ENCODE assay signal across 8 mouse cellular contexts in the genomic region with DNA sequence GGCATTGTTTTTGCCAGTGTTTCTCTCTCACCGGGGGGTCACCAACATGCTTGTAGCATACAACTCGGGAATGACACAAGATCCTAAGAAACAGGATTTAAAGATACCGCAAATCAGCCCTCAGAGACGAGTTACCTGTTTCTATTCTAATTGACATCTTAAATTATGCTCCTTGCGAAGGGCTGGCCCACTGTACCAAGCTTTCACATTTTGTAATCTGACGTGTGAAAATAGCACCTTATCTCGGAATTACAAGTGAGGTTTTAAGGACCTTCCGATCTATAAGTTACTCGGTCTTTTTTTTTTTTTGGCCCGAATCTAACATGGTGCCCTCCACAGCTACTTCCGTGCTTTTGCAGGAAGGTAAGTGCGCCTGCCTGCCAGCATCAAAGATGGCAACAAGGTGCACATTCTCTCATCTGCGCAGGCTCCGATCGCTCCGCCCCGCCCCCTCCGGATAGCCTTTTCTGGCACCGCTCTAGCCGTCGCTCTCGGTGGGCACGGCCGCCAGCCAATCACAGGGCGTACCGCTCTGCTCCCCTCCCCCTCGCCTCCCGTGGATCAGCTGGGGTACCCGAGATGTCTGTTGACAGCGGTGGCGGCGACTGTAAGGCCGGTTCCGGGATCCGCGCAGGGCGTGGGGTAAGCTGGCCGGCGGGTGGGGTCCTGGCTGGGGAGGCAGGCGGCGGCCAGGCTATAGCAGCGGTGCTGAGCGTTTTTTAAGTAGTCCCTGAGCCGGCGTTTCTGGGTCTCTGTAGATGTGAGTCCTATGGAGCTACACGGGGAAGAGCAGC. TPM values are rescaled to one million over a fixed set of nuclear protein-coding genes. Genes with fewer than 3 reads are reported as not detected.
DNase-seq lines count a peak whose midpoint lies in the region; ATAC-seq lines count a peak whose summit lies in the region.

A gene (plus strand): TSS at position 550 of the 794 bp plus-strand sequence.

- ATAC-seq in erythroid progenitor cell, adult 5-6 weeks (replicated peaks; ENCODE audit: low FRiP score, poor library complexity, severe bottlenecking) = peak; percentile 99
- ATAC-seq in heart, embryonic 13.5 days (ENCODE audit: extremely low read depth, insufficient number of reproducible peaks, low FRiP score, low TSS enrichment) = peak; percentile 100
- peak; percentile 100 for ATAC-seq in liver, embryonic 12.5 days
- peak; percentile 100 for ATAC-seq in stomach, embryonic 15.5 days (ENCODE audit: insufficient read depth, low FRiP score, low read depth)

- peak within 1 kb of the TSS; percentile 71 for H3K4me3 ChIP-seq in heart, embryonic 13.5 days
- H3K4me3 ChIP-seq in liver, embryonic 12.5 days = peak within 1 kb of the TSS; percentile 91
- peak within 1 kb of the TSS; percentile 88 for H3K4me3 ChIP-seq in stomach, embryonic 15.5 days (replicated peaks)

- peak within 1 kb of the TSS; percentile 88 for H3K4me2 ChIP-seq in heart, embryonic 13.5 days
- peak within 1 kb of the TSS; percentile 81 for H3K4me2 ChIP-seq in liver, embryonic 12.5 days
- H3K4me2 ChIP-seq in stomach, embryonic 15.5 days = peak within 1 kb of the TSS; percentile 81

- peak within 1 kb of the TSS; percentile 77 for H3K27ac ChIP-seq in heart, embryonic 13.5 days (replicated peaks)
- peak within 1 kb of the TSS; percentile 92 for H3K27ac ChIP-seq in liver, embryonic 12.5 days
- peak within 1 kb of the TSS; percentile 58; the same call in 1 of the 2 replicates for H3K27ac ChIP-seq in stomach, embryonic 15.5 days

- peak within 1 kb of the TSS; percentile 92 for H3K9ac ChIP-seq in heart, embryonic 13.5 days
- peak within 1 kb of the TSS; percentile 91 for H3K9ac ChIP-seq in liver, embryonic 12.5 days
- H3K9ac ChIP-seq in stomach, embryonic 15.5 days = peak within 1 kb of the TSS; percentile 59

- DNase-seq in CD4-positive helper T cell, adult 2 months (ENCODE audit: low read depth, low spot score) = peak; percentile 99
- DNase-seq in brain, embryonic 18.5 days (ENCODE audit: low read depth, low spot score) = peak; percentile 97
- DNase-seq in kidney, postnatal 10 days = peak; percentile 100
- DNase-seq in natural killer cell, adult 2 months (ENCODE audit: low spot score in 2 of 2) = peak; percentile 99 to 100

- WGBS in heart, embryonic 13.5 days = 3% methylated on average over 46 of the region's 46 CpGs
- 4% methylated on average over 46 of the region's 46 CpGs for WGBS in liver, embryonic 12.5 days (ENCODE audit: insufficient replicate concordance)
- WGBS in stomach, embryonic 15.5 days = 4% methylated on average over 46 of the region's 46 CpGs

- H3K4me1 ChIP-seq in heart, embryonic 13.5 days = peaks cover 20% of the 10 kb centered on the region
- H3K4me1 ChIP-seq in liver, embryonic 12.5 days = peaks cover 23% of the 10 kb centered on the region
- H3K4me1 ChIP-seq in stomach, embryonic 15.5 days = no peaks in the 10 kb centered on the region

- H3K36me3 ChIP-seq in heart, embryonic 13.5 days = peaks cover 34% of the 10 kb centered on the region
- H3K36me3 ChIP-seq in liver, embryonic 12.5 days = peaks cover 31% of the 10 kb centered on the region
- peaks cover 4% of the 10 kb centered on the region; the same call in 1 of the 2 replicates for H3K36me3 ChIP-seq in stomach, embryonic 15.5 days

- H3K27me3 ChIP-seq in heart, embryonic 13.5 days (replicated peaks) = no peaks in the 10 kb centered on the region
- H3K27me3 ChIP-seq in liver, embryonic 12.5 days (replicated peaks) = no peaks in the 10 kb centered on the region
- no peaks in the 10 kb centered on the region for H3K27me3 ChIP-seq in stomach, embryonic 15.5 days (replicated peaks)

- peaks cover 11% of the 10 kb centered on the region; the same call in 1 of the 2 replicates for H3K9me3 ChIP-seq in heart, embryonic 13.5 days
- 0 out of 2 replicates have a peak, but pooled peaks cover 9% of the 10 kb centered on the region for H3K9me3 ChIP-seq in liver, embryonic 12.5 days (replicated peaks)
- H3K9me3 ChIP-seq in stomach, embryonic 15.5 days = no peaks in the 10 kb centered on the region

RNA-seq across cellular contexts. Expression of the gene that starts here (rescaled TPM):
- total RNA-seq in erythroid progenitor cell, adult 5-6 weeks (2015; ENCODE audit: low replicate concordance) = 52.8 and 58.0 TPM in 2 replicates
- total RNA-seq in erythroid progenitor cell, adult 5-6 weeks (2017; ENCODE audit: low replicate concordance) = 44.9 and 55.7 TPM in 2 replicates
- 25.8 and 29.9 TPM in 2 replicates for polyA plus RNA-seq in heart, embryonic 13.5 days (2015; fragmentation: Nextera tagmentation; extraction: Ambion mirVana)
- 29.1 and 30.5 TPM in 2 replicates for polyA plus RNA-seq in liver, embryonic 12.5 days (2016; fragmentation: Nextera tagmentation; extraction: Ambion mirVana)
- 32.6 and 34.3 TPM in 2 replicates for polyA plus RNA-seq in stomach, embryonic 15.5 days (2015; fragmentation: Nextera tagmentation; extraction: Ambion mirVana)

Comparison
In these comparisons a context has a peak if more than half of its experiments do, and no peak if none do; other contexts are left out.
1. Peak in every context shown above with its lines: DNase-seq, ATAC-seq, H3K4me3 ChIP-seq and H3K27ac ChIP-seq.